Mouse (Mus musculus) forebrain, embryonic 14.5 days (tissue): Measurements from ENCODE around the gene Hps5. TPM values are rescaled to one million over a fixed set of nuclear protein-coding genes. Genes with fewer than 3 reads are reported as not detected.
A peak's percentile ranks its signal among the peaks of the same experiment; 100 is the strongest.

ENCODE experiments used
- ATAC-seq: fragments of 200-750 bp; cut with Nextera tagmentation; 2 replicates; pipeline ENCODE4 v1.8.0; 2017; ENCODE audit warnings: mild to moderate bottlenecking, moderate library complexity
- DNase-seq: peaks from one replicate; pipeline ENCODE4 v3.0.0-alpha.2; 2015; ENCODE audit warnings: low spot score
- H3K27ac ChIP-seq: fragments of 300-500 bp; sonication (generic); 2 replicates; pipeline ENCODE4 v1.5.1; 2014; ENCODE audit warnings: low read depth, mild to moderate bottlenecking, control low read depth, low read length, moderate library complexity
- H3K27me3 ChIP-seq: fragments of 300-500 bp; sonication (generic); replicated peaks from 2 replicates; pipeline ENCODE4 v1.6.1; 2014; ENCODE audit warnings: low read length, control low read depth, mixed read lengths; ENCODE audit not compliant: control insufficient read depth, insufficient read depth
- H3K36me3 ChIP-seq: fragments of 300-500 bp; sonication (generic); 2 replicates; pipeline ENCODE4 v1.6.1; 2014; ENCODE audit warnings: low read length, control low read depth; ENCODE audit not compliant: control insufficient read depth, insufficient read depth
- H3K4me1 ChIP-seq: fragments of 300-500 bp; sonication (generic); 2 replicates; pipeline ENCODE4 v1.6.1; 2014; ENCODE audit warnings: antibody characterized with exemption, low read length, control low read depth; ENCODE audit not compliant: control insufficient read depth, insufficient read depth
- H3K4me2 ChIP-seq: fragments of 300-500 bp; sonication (generic); 2 replicates; pipeline ENCODE4 v1.6.1; 2014; ENCODE audit warnings: mild to moderate bottlenecking, control low read depth, low read length
- H3K4me3 ChIP-seq: fragments of 300-500 bp; sonication (generic); 2 replicates; pipeline ENCODE4 v1.5.1; 2014; ENCODE audit warnings: low read depth, low read length, control low read depth
- H3K9ac ChIP-seq: fragments of 300-500 bp; sonication (generic); 2 replicates; pipeline ENCODE4 v1.6.1; 2014; ENCODE audit warnings: mild to moderate bottlenecking, low read length, control low read depth, moderate library complexity
- H3K9me3 ChIP-seq: fragments of 300-500 bp; sonication (generic); replicated peaks from 2 replicates; pipeline ENCODE4 v1.6.1; 2016; ENCODE audit warnings: low read length, control low read depth, mixed read lengths; ENCODE audit not compliant: control insufficient read depth
- WGBS: fragments of 180-500 bp; shearing (Covaris S2); extraction: QIAGEN DNeasy Blood & Tissue Kit; methylation state at CpG from one replicate; pipeline ENCODE4 v1.1.7; 2014; 5-methylcytosine and 5-hydroxymethylcytosine counted together
- polyA plus RNA-seq: library from polyadenylated mRNA; unstranded; fragments of >200 nt; fragmentation: Nextera tagmentation; extraction: Ambion mirVana; gene quantifications from 2 replicates; pipeline ENCODE4 v1.2.1, GENCODE M21; 2014

Hps5 gene
- polyA plus RNA-seq, 1 experiment from 2014 or later: 10.1 TPM

DNA sequence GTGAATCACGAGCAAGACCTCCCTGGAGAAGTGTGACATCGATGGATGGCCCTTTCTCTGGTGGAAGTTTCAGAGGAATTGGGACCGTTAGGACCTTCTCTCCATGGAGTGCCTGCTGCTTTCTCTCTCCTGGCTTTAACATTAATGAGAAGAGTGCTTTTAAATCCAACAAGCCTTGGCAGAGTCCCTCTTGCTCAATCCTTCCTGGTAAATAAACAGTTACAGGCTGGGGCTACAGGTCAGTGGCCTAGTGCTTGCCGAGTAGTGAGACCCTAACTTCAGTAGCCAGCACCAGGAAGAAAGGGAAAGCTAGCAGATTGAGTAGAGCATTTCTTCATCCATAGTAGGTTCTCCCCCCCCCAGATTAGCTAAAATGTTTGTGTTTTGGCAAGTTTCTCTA, 63.4 kb downstream of the Hps5 start, which contains the start of gene Saa4:
TSS of gene Saa4 (minus strand) at position 146 of the 400 bp plus-strand sequence.
- Histone ChIP-seq H3K36me3 (no peaks in the 10 kb centered on the region), H3K4me3 (no peak within 1 kb of the TSS), H3K4me2 (no peak within 1 kb of the TSS), H3K27me3 (no peaks in the 10 kb centered on the region), H3K9ac (no peak within 1 kb of the TSS), H3K4me1 (no peaks in the 10 kb centered on the region), H3K27ac (no peak within 1 kb of the TSS), H3K9me3 (no peaks in the 10 kb centered on the region)
- 90% methylated on average over 4 of the region's 4 CpGs for WGBS
- DNase-seq: no peak
- no peak for ATAC-seq

DNA sequence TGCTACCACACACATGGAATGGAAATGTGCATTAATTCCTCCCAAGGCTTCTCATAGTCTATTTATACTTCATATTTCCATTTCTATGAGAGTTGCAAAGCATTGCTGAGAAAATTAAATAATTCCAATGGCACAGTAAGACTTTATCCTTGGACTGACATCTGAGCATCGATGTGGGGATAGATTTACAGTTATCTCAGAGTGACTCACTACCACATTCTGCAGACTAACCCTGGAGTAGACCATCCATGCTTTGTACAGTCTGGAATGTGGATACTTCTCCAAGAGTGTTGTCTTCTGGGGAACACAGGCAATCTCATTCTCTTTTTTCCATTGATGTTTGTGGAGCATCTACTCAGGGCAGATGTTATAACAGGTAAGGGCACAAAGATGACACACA, 68.3 kb downstream of the Hps5 start:
- no peak overlapping the region for H3K9ac ChIP-seq
- no peaks in the 10 kb centered on the region for H3K27me3 ChIP-seq
- H3K4me1 ChIP-seq: no peaks in the 10 kb centered on the region
- DNase-seq (no peak), ATAC-seq (no peak)
- H3K36me3 ChIP-seq: no peaks in the 10 kb centered on the region
- no peaks in the 10 kb centered on the region for H3K9me3 ChIP-seq
- no peak overlapping the region for H3K27ac ChIP-seq
- H3K4me2 ChIP-seq: no peak overlapping the region
- H3K4me3 ChIP-seq: no peak overlapping the region
- 90% methylated on average over 1 of the region's 1 CpGs for WGBS

DNA sequence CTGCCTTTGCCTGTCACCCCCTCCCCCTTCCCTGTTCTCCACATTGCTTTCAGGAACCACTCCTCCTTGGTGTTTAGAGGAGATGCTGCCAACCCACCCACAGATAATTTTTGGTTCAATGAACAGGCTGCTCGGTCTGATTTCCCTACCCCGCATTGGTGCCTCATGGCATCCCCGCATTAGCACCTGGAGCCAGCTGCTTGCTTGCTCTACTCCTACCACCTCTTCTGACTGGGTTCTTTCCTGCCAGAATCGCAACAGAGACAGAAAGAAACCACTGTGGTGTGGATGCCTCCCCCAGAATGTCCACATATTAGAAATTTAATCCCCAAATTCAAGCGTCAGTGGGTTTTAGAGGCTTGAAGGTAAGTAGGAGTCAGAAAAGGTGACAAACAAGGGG, 71.5 kb downstream of the Hps5 start:
- DNase-seq: no peak
- Histone ChIP-seq H3K4me3 (no peak overlapping the region), H3K4me2 (no peak overlapping the region), H3K9me3 (no peaks in the 10 kb centered on the region), H3K27me3 (no peaks in the 10 kb centered on the region), H3K4me1 (no peaks in the 10 kb centered on the region), H3K36me3 (no peaks in the 10 kb centered on the region), H3K9ac (no peak overlapping the region), H3K27ac (no peak overlapping the region)
- ATAC-seq: no peak
- WGBS: 67% methylated on average over 5 of the region's 5 CpGs

- Histone ChIP-seq H3K27ac (no peak overlapping the region), H3K4me1 (no peaks in the 10 kb centered on the region), H3K9ac (no peak overlapping the region), H3K9me3 (no peaks in the 10 kb centered on the region), H3K27me3 (no peaks in the 10 kb centered on the region), H3K36me3 (no peaks in the 10 kb centered on the region), H3K4me2 (no peak overlapping the region), H3K4me3 (no peak overlapping the region)
- WGBS: 86% methylated on average over 3 of the region's 3 CpGs
- DNase-seq (no peak), ATAC-seq (no peak)
Measured at GRCm38 (mm10) chr7:46723849-46724248, 72.0 kb downstream of the Hps5 start.

- Histone ChIP-seq H3K9me3 (no peaks in the 10 kb centered on the region), H3K27me3 (no peaks in the 10 kb centered on the region), H3K9ac (no peak overlapping the region), H3K4me3 (no peak overlapping the region), H3K4me2 (no peak overlapping the region), H3K4me1 (no peaks in the 10 kb centered on the region), H3K27ac (no peak overlapping the region), H3K36me3 (no peaks in the 10 kb centered on the region)
- ATAC-seq (no peak), DNase-seq (no peak)
- 98% methylated on average over 6 of the region's 6 CpGs for WGBS
Measured at GRCm38 (mm10) chr7:46723354-46723753, 72.5 kb downstream of the Hps5 start.

- H3K4me3 ChIP-seq: no peak overlapping the region
- DNase-seq: peak; percentile 56
- WGBS: 69% methylated on average over 9 of the region's 9 CpGs
- H3K9me3 ChIP-seq: no peaks in the 10 kb centered on the region
- no peaks in the 10 kb centered on the region for H3K4me1 ChIP-seq
- H3K27ac ChIP-seq: no peak overlapping the region
- H3K4me2 ChIP-seq: no peak overlapping the region
- no peak overlapping the region for H3K9ac ChIP-seq
- H3K36me3 ChIP-seq: no peaks in the 10 kb centered on the region
- no peaks in the 10 kb centered on the region for H3K27me3 ChIP-seq
- no peak; the same call in 1 of the 2 replicates for ATAC-seq
Measured at GRCm38 (mm10) chr7:46720460-46720859, 75.4 kb downstream of the Hps5 start.

DNA sequence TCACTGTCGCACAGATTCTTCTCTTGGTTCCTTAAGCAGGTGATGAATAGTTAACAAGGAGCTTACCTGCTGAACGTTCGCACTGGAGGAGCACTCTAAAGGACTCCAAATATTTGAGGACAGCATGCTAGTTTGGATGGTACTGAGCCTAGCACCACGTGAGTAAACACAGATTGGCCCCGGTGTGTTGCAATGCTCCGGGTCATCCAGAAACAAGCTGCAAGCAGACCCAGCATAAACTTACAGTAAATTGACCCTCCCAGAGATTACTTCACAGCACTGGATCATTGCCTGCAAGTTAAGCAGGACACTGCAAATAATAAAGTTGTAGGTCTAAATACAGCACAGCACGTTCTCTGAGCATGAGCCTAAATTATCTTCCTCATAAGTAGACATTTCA, 76.3 kb downstream of the Hps5 start:
- DNase-seq (no peak), ATAC-seq (no peak)
- Histone ChIP-seq H3K27me3 (no peaks in the 10 kb centered on the region), H3K4me1 (no peaks in the 10 kb centered on the region), H3K9ac (no peak overlapping the region), H3K9me3 (no peaks in the 10 kb centered on the region), H3K4me2 (no peak overlapping the region), H3K36me3 (no peaks in the 10 kb centered on the region), H3K4me3 (no peak overlapping the region), H3K27ac (no peak overlapping the region)
- 86% methylated on average over 7 of the region's 7 CpGs for WGBS

GRCm38 (mm10) chr7:46718591-46719270, 77.1 kb downstream of the Hps5 start:
- peak; percentile 88 for ATAC-seq
- DNase-seq: peak; percentile 66
- 74% methylated on average over 7 of the region's 7 CpGs for WGBS
- Histone ChIP-seq H3K27ac (peak overlapping the region; percentile 33; the same call in 1 of the 2 replicates), H3K4me2 (no peak overlapping the region), H3K27me3 (no peaks in the 10 kb centered on the region), H3K9ac (no peak overlapping the region), H3K4me3 (no peak overlapping the region), H3K36me3 (no peaks in the 10 kb centered on the region), H3K9me3 (no peaks in the 10 kb centered on the region), H3K4me1 (no peaks in the 10 kb centered on the region)

DNA sequence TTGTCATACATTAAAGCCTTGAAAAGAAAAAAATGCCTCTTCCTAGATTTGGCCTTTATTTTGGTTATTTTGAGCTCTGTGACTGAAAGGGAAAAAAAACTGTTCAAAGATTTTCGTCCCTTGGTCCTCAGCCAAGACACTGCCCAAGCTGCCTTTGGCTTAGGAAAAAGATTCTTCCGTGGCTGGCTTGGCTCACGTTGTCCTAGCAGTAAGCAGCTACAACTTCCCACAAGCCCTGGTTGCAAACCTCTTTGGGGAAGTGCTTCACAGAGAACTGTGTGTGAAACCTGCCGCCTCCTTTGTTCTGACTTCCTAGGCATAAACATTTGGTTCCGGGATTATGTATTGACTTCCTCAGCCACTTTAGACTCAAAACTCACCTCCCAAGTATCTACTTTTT, 79.0 kb downstream of the Hps5 start:
- Histone ChIP-seq H3K4me2 (no peak overlapping the region), H3K36me3 (no peaks in the 10 kb centered on the region), H3K27ac (no peak overlapping the region), H3K27me3 (no peaks in the 10 kb centered on the region), H3K9ac (no peak overlapping the region), H3K4me3 (no peak overlapping the region), H3K9me3 (no peaks in the 10 kb centered on the region), H3K4me1 (no peaks in the 10 kb centered on the region)
- no peak for ATAC-seq
- DNase-seq: peak; percentile 7
- WGBS: 61% methylated on average over 5 of the region's 5 CpGs
